Mouse (Mus musculus): ENCODE measurements around the gene Fggy.

DNA sequence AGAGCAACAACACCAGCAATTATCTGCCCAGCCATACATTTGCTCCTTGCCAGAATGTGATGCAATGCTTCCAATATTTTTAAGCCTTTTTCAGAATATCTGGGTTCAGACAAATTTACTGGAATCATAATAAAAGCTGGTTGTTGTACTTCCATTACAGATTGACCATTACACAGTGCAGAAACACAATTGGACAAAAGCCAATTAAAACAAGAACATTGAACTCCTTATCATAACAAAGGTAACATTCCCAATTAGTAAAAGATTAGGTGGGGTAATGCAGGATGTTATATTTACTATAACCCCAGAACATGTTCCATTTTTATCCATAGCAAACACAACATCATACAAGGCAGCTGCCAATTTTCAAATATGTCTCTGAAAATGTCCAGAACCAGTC, 396.0 kb downstream of the Fggy start:
- no peak for TF ChIP-seq GATA1 (IDR thresholded peaks at IDR 0.05; ENCODE audit: low read length)
- TF ChIP-seq TAL1 (IDR thresholded peaks at IDR 0.05; ENCODE audit: low read length) = no peak

Data from erythroblast, embryonic 14.5 days (primary cell).